Mouse (Mus musculus) neural tube, embryonic 11.5 days (tissue): Measurements from ENCODE around the gene Ubald1. TPM values are rescaled to one million over a fixed set of nuclear protein-coding genes. Genes with fewer than 3 reads are reported as not detected.

ENCODE experiments used
- ATAC-seq: fragments of 200-750 bp; cut with Nextera tagmentation; 2 replicates; pipeline ENCODE4 v1.8.0; 2017; ENCODE audit warnings: moderate number of reproducible peaks, mild to moderate bottlenecking, moderate TSS enrichment, moderate library complexity; ENCODE audit not compliant: insufficient read depth, low FRiP score, low TSS enrichment
- DNase-seq: peaks from one replicate; pipeline ENCODE4 v3.0.0-alpha.2; 2015; ENCODE audit warnings: low spot score
- H3K27ac ChIP-seq: fragments of 300-500 bp; sonication (generic); 2 replicates; pipeline ENCODE4 v1.5.1; 2014; ENCODE audit warnings: low read depth, mild to moderate bottlenecking, low read length
- H3K27me3 ChIP-seq: fragments of 300-500 bp; sonication (generic); 2 replicates; pipeline ENCODE4 v1.6.1; 2014; ENCODE audit warnings: mild to moderate bottlenecking, low read length, mixed read lengths; ENCODE audit not compliant: control insufficient read depth, insufficient read depth
- H3K36me3 ChIP-seq: fragments of 300-500 bp; sonication (generic); 2 replicates; pipeline ENCODE4 v1.6.1; 2014; ENCODE audit warnings: mild to moderate bottlenecking, low read length, moderate library complexity, mixed read lengths; ENCODE audit not compliant: control insufficient read depth, insufficient read depth
- H3K4me1 ChIP-seq: fragments of 300-500 bp; sonication (generic); 2 replicates; pipeline ENCODE4 v1.6.1; 2014; ENCODE audit warnings: low read length, mixed read lengths; ENCODE audit not compliant: control insufficient read depth, insufficient read depth
- H3K4me2 ChIP-seq: fragments of 300-500 bp; sonication (generic); 2 replicates; pipeline ENCODE4 v1.6.1; 2014; ENCODE audit warnings: low read depth, mild to moderate bottlenecking, moderate library complexity
- H3K4me3 ChIP-seq: fragments of 300-500 bp; sonication (generic); 2 replicates; pipeline ENCODE4 v1.5.1; 2014; ENCODE audit warnings: low read depth, low read length
- H3K9ac ChIP-seq: fragments of 300-500 bp; sonication (generic); 2 replicates; pipeline ENCODE4 v1.6.1; 2014; ENCODE audit warnings: mild to moderate bottlenecking, low read length
- H3K9me3 ChIP-seq: fragments of 300-500 bp; sonication (generic); 2 replicates; pipeline ENCODE4 v1.6.1; 2016; ENCODE audit warnings: low read length; ENCODE audit not compliant: control insufficient read depth
- WGBS: fragments of 180-500 bp; shearing (Covaris S2); extraction: QIAGEN DNeasy Blood & Tissue Kit; methylation state at CpG from one replicate; pipeline ENCODE4 v1.1.7; 2014; 5-methylcytosine and 5-hydroxymethylcytosine counted together
- polyA plus RNA-seq: library from polyadenylated mRNA; unstranded; fragments of >200 nt; fragmentation: Nextera tagmentation; extraction: Ambion mirVana; gene quantifications from 2 replicates; pipeline ENCODE4 v1.2.1, GENCODE M21; 2014

Ubald1 gene
- polyA plus RNA-seq, 1 experiment from 2014 or later, result 35.3 TPM

- Histone ChIP-seq H3K36me3 (no peaks in the 10 kb centered on the region), H3K4me2 (no peak overlapping the region), H3K9ac (no peak overlapping the region), H3K9me3 (no peaks in the 10 kb centered on the region), H3K27ac (no peak overlapping the region), H3K27me3 (no peaks in the 10 kb centered on the region), H3K4me3 (no peak overlapping the region), H3K4me1 (no peaks in the 10 kb centered on the region)
- DNase-seq (no peak), ATAC-seq (no peak)
- WGBS, result 78% methylated on average over 7 of the region's 7 CpGs
Observed at GRCm38 (mm10) chr16:4894201-4894908, 14.2 kb upstream of the Ubald1 start.

- Histone ChIP-seq H3K27ac (no peak overlapping the region), H3K27me3 (no peaks in the 10 kb centered on the region), H3K4me3 (no peak overlapping the region), H3K9me3 (no peaks in the 10 kb centered on the region), H3K4me1 (peaks cover 8% of the 10 kb centered on the region; the same call in 1 of the 2 replicates), H3K9ac (no peak overlapping the region), H3K36me3 (no peaks in the 10 kb centered on the region), H3K4me2 (no peak overlapping the region)
- WGBS, result 96% methylated on average over 6 of the region's 6 CpGs
- ATAC-seq, result no peak
- DNase-seq, result no peak
Observed at GRCm38 (mm10) chr16:4892171-4892570, 12.1 kb upstream of the Ubald1 start.

DNA sequence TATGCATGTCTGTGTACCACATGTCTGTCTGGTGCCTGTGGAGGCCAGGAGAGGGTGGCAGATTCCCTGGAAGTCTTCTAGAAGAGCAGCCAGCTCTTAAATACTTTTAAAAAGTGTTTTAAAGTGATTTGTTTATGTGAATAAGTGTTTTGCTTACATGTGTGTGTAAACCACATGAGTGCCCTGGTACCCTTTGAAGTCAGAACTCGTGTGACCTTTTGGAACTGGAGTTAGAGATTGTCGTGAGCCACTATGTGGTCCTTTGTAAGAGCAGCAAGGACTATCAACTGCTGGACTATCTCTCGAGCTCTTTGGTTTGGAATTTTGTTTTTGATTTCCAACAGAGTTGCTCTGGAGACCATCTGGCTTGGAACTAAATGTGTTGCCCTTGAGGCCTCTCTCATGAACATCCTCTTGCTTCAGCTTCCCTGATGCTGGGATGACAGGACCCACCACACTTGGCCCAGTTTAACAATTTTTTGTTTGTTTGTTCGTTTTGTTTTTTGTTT, 10.1 kb upstream of the Ubald1 start:
- no peak overlapping the region for H3K4me3 ChIP-seq
- no peaks in the 10 kb centered on the region for H3K27me3 ChIP-seq
- WGBS, result 55% methylated on average over 4 of the region's 4 CpGs
- DNase-seq (no peak), ATAC-seq (no peak)
- no peak overlapping the region for H3K4me2 ChIP-seq
- peaks cover 8% of the 10 kb centered on the region; the same call in 1 of the 2 replicates for H3K4me1 ChIP-seq
- no peak overlapping the region for H3K27ac ChIP-seq
- H3K9ac ChIP-seq, result no peak overlapping the region
- H3K36me3 ChIP-seq, result no peaks in the 10 kb centered on the region
- no peaks in the 10 kb centered on the region for H3K9me3 ChIP-seq

GRCm38 (mm10) chr16:4886690-4887020, 6.5 kb upstream of the Ubald1 start:
- WGBS, result 2% methylated on average over 8 of the region's 8 CpGs
- Histone ChIP-seq H3K4me3 (peak overlapping the region; percentile 84), H3K9ac (peak overlapping the region; percentile 86), H3K4me1 (peaks cover 8% of the 10 kb centered on the region; the same call in 1 of the 2 replicates), H3K9me3 (no peaks in the 10 kb centered on the region), H3K36me3 (no peaks in the 10 kb centered on the region), H3K27me3 (no peaks in the 10 kb centered on the region), H3K4me2 (peak overlapping the region; percentile 51), H3K27ac (peak overlapping the region; percentile 69)
- DNase-seq (no peak), ATAC-seq (0 out of 2 replicates have a peak, but pooled peaks have one; percentile 10)

DNA sequence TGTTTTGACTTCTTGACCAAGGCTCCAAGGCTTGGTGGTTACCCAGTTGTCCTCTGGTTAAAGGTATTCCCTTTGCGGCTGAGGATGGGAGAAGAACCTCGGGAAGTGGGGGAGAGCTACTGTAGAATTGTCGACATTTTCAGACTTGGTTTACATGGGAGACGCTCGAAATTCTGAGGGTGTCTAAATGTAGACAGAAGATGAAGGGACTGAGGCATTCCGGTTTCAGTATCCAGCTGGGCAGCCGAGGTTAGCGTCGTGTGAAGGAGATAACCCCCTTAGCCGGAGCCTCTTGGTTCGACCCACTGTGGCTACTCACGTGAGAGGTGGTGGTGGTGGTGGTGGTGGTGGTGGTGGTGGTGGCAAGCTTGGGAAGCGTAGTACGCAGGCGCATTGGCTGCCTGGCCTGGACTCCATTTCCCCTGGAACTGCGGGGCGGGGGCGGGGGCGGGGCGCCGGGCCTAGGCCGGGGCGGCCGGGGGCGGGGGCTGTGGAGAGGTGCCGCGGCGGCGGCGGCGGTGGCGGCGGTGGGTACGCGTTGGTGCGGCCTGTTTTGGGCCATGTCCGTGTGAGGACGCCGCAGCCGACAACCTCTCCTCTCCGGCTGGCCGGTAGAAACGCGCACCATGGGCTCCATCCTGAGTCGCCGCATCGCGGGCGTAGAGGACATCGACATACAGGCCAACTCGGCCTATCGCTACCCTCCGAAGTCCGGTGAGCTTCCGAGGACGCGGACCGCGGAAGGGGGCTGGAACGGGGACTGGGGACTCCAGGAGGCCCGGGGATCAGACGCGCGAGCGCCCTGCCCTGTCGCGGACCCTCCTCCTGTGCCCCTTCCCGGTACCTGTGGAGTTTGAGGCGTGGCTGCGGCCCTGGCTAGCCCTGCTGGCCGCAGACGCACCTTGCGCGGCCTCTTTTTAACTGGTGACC, 5.9 kb upstream of the Ubald1 start, which contains the start of gene Mgrn1:
TSS of gene Mgrn1 (plus strand) at position 490 of the 930 bp plus-strand sequence.
- Histone ChIP-seq H3K27ac (peak within 1 kb of the TSS; percentile 79), H3K4me2 (peak within 1 kb of the TSS; percentile 51), H3K9me3 (no peaks in the 10 kb centered on the region), H3K36me3 (no peaks in the 10 kb centered on the region), H3K4me3 (peak within 1 kb of the TSS; percentile 84), H3K27me3 (no peaks in the 10 kb centered on the region), H3K9ac (peak within 1 kb of the TSS; percentile 86), H3K4me1 (peaks cover 8% of the 10 kb centered on the region; the same call in 1 of the 2 replicates)
- 0% methylated on average over 67 of the region's 74 CpGs for WGBS
- DNase-seq (peak; percentile 91), ATAC-seq (peak; percentile 86)

DNA sequence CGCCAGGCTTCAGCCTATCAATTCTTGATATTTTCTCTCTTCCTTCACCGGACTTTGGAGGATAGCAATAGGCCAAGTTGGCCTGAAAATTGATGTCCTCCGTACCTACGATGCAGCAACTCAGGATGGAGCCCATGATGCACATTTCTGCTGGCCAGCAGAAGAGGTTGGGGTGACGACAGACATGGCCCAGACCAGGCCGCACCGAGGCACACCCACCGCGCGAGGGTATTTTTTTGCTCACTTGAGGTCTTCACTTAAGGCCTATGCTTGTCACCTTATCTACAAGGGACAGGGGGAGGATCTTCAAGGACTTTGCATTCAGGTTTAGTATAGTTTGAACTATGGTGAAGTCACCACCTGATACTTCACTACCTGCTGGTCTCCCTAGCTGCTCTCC, 4.8 kb upstream of the Ubald1 start:
- DNase-seq, result no peak
- Histone ChIP-seq H3K27me3 (no peaks in the 10 kb centered on the region), H3K27ac (no peak overlapping the region), H3K4me3 (no peak overlapping the region), H3K36me3 (no peaks in the 10 kb centered on the region), H3K4me2 (peak overlapping the region; percentile 51; the same call in 1 of the 2 replicates), H3K9me3 (no peaks in the 10 kb centered on the region), H3K9ac (no peak overlapping the region), H3K4me1 (peaks cover 8% of the 10 kb centered on the region; the same call in 1 of the 2 replicates)
- no peak for ATAC-seq
- 90% methylated on average over 10 of the region's 10 CpGs for WGBS

DNA sequence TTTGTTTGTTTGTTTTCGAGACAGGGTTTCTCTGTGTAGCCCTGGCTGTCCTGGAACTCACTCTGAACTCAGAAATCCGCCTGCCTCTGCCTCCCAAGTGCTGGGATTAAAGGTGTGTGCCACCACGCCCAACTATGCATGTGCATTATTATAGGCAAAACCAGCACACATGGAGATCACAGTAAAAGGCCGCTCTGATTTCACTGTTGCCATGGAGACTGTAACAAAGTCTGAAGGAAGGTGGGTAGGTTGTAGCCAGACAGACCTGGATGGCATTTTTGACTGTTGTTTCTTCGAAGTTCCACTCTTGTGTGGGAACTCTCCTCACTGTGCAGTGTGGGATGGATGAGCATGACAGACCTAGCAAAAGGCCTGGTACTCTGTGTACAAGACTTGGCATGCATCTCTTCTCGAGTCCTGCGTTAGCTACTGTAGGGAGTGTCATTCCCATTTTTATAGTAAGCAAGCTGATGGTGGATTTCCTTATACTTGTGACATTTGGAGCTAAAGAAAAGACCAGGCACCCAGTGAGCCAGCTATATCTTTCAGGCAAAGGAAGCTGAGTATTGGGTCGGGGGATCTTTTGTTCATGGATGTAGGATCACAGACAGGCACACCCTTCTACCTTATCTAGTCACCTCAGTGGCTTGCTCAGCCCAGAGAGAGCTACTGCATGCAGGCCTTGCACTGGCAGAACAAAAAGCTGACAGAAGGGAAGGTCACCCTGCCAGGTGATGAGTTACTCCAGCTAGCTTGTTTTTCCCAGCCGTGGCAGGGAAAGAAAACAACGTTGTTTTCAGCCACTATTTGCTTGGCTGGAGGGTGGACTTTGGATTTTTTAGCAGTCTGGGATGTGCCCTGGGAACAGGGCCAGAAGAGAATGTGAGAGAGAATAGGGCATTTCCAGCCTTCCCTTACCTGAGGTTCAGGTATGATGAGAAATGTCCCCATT, 1.6 kb upstream of the Ubald1 start:
- Histone ChIP-seq H3K9me3 (no peaks in the 10 kb centered on the region), H3K36me3 (no peaks in the 10 kb centered on the region), H3K27ac (no peak overlapping the region), H3K4me2 (peak overlapping the region; percentile 88), H3K9ac (peak overlapping the region; percentile 80), H3K27me3 (no peaks in the 10 kb centered on the region), H3K4me3 (peak overlapping the region; percentile 81), H3K4me1 (peaks cover 9% of the 10 kb centered on the region)
- no peak for DNase-seq
- ATAC-seq, result no peak
- 81% methylated on average over 10 of the region's 10 CpGs for WGBS

DNA sequence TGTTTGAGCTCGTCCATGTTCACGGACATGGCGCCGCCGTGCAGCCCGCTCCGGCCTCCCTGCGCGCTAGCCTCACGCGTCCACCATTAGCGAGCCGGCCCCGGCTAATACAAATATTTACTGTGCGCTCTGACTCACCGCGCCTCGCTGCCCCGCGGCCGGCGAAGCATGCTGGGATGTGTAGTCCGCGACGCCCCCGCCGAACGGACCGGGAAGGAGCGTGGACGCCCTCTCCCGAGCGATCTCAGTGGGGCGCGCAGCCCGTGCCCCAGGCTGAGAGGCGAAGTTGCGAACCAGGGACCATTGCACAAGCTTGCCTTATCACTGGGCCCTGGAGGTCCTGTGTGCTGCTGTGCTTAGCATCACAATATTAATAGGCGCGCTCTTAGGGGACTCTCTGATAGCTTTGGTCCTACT, 399 bp downstream of the Ubald1 start:
- WGBS, result under 1% methylated on average over 40 of the region's 40 CpGs
- Histone ChIP-seq H3K9me3 (no peaks in the 10 kb centered on the region), H3K4me1 (peaks cover 9% of the 10 kb centered on the region), H3K27me3 (no peaks in the 10 kb centered on the region), H3K9ac (peak overlapping the region; percentile 84), H3K4me2 (peak overlapping the region; percentile 88), H3K36me3 (no peaks in the 10 kb centered on the region), H3K4me3 (peak overlapping the region; percentile 81), H3K27ac (peak overlapping the region; percentile 97)
- ATAC-seq, result peak; percentile 73
- peak; percentile 91 for DNase-seq
